Mouse (Mus musculus) brain, adult 2 months (tissue): ENCODE data around the gene Sirt7.

Experiments used
- DNase-seq: peaks from one replicate; pipeline ENCODE4 v3.0.0; 2011; ENCODE audit warnings: low read depth, low spot score

The Sirt7 gene

DNA sequence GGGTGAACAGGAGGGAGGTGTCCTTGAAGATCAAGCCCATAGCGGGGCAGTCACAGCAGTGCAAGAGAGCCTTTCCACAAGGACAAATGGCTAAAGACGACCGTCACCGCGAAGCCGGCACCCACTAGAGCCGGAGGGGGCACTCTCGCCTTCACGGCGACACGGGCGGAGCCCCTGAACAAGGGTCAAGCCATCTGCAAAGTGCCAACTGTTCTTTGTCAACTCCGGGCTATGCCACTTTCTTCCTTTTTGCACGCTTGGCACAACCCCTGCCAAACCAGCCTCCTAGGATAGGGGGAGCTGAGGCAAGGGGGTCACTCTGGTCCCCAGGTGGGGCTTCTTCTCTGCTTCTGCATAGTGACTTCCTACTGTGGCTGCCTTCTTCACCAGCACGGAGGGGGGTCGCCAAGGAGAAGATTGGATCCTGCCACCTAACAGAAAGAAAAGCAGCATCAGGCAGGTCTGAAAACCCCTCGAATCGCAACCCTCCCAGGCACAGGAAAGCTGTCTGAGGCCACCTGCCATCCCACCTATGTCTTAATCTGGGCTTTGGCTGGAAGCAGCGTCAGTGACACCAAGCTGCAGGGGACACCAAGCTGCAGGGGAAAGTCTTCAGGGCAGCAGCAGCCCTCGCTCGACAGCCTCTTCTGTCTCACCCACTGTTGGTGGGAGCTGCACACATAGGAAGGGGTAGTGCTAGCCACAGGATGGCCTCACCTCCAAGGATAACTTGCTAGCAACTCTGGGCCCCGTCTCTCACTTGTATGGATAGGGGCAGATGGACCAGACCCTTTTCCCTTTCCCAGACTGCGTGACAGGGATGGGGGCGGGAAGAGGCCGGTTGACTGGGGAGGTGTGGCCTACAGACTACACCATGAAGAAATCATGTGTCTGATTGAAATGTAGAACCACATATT is 6.2 kb downstream of the Sirt7 start:
- no peak for DNase-seq

DNA sequence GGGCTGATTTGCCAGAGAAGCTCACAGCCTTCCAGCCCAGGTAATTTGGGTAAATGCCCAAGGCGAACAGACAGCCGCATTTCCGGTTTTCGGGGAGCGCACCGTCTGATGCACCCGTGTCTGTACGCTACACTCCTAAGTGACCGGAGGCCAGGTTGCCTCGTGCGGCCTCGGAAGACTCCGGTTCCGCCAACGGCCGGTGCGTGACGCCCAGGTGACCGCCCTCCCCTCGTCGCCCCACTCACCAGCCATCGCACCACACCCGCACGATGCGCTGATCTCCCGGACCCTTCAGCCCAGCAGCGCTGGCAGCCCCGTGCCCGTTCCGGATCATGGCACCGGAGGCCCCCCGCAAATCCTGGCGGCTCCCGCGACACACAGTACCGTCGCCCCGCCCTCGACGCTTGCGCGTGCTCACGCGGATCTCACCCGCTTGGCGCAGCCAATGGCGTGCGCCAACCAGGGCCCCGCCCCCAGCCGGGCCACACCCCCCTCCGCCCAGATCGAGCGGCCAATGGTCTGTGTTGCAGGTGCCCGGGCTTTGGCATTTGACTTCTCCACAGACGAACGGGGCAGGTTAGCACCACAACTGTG is 7.4 kb downstream of the Sirt7 start, which contains the start of gene Pcyt2:
Gene Pcyt2, minus strand, starts transcription at position 418 of the 594 bp plus-strand sequence.
- peak; percentile 96 for DNase-seq

DNA sequence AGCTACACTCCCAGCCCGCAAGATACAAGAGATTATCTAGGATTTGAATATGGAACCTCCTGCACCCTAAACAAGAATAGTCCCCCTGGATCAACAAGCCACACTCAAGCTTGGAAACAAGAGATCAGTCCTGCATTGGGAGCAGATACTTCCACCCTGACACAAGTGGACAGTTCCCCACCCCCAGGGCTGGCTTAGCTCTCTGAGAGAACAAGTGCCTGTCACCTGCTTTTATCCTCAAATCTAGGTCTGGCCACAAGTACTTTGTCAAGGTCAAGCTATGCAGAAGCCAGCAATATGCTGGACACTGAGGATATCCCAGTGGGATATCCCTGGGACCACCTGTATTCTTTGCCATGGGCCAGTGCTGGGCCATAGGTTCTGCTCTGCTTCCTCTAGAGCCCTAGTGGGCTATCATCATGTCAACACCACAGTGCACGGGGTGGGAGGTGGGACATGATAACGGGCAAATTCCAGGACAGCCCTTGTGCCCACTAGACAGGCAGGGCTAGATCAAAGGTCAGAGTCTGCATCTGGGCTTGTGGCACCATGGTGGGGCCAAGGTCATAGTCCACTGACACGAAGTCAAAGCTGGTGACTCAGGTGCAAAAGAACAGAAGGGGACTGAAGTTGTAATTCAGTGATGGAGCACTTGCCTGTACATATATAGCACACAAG is 8.3 kb downstream of the Sirt7 start:
- DNase-seq: no peak

DNA sequence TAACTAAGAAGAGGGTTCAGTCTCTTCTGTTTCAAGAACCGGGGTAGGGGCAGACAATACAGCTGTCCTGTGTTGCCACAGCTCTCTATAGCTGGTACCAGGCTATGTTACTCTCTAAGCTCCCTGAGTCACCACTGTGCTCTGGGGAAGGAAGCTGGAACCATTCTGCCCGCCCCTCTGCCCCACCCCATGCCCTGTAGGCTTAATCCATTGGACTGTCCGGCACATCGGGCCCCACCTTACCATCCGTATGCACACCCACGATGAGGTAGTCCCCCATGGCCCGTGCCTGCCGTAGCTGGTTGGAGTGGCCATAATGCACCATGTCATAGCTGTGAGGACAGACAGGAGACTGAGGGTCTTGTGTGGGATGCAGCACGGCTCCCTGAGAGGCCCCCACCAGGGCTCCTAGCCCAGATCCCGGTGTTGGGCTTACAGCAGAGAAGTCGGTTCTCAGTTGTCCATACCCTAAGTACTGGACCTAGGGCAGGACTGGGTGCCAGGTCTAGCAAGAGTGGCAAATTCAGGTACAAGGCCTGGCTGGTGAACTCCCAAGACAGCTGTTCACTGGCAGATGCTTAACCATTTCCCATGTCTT is 9.3 kb downstream of the Sirt7 start:
- no peak for DNase-seq

DNA sequence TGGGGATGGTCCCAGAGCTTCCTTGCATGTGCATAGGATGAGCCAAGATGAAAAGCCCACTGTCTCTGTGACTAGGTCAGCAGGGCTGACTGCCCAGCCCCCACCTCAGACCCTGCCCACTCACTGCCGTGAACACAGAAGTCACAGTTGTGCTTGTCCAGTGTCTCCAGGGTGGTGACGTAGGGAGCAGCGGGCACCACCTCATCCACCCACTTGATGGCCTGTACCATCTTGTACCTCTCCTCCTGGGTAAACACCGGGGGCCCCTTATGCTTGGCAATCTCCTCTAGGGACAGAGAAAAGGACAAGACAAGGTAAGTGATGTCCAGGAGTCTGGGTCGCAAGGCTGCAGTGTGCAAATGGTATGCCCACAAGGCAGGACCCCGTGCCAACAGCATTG is 9.9 kb downstream of the Sirt7 start:
- DNase-seq: no peak

DNA sequence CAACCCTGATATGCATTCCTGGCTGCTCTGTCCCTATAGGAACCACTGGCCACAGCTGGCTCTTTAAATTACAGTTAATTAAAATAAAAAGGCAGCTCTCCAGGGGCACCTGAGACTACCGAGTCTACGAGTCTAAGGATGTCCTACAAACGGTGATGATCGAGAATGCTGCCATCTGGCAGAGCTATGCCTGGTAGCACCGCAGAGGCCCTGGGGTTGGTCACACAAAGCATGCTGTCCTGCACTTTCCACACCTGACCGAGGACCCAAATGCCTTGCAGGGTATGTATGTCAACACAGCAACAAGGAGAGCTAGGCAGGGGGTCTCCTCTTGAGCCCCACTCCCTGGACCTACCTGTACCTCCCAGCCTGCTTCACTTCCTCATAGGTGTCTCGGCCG is 11.1 kb downstream of the Sirt7 start:
- DNase-seq: no peak

DNA sequence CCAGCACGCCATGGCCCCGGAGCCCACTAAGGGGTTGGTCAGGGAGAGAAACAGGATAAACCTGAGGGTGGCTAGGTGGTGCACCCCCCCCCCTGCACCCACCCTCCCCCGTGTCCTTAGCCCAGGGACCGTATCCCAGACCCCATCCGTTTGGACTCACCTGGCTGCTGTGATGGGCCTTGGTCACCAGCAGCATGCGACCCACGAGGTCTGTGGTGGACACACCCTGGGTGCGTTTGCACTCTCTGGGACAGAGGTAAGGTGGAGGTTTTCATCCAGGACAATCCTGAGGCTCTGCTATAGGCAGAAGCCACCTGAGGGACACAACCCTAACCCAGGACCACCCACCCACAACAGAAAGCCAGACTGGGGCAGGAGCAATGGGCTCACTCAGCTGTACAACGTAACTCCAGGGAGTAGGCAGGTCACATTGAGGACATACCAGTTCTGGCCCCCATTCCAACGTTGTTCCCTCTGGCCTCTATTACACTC is 11.5 kb downstream of the Sirt7 start:
- DNase-seq: no peak

DNA sequence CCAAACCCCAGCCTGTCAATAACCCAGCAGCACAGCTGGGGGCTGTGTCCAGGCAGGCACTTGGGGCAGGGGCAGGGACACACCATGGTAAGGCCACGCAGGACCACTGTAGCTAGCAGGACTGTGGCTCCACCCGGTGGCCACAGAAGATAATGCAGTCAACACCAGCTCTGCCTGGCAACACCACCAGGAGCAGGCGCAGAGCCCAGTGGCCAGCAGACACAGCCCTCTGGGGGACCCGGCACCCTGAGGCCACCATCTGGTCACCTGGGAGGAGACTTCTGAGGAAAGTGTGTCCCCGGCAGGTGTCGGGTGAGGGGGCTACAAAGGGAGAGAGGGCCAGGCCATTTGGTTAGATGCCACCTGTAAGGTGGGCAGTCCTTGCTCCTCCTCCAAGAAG is 12.3 kb downstream of the Sirt7 start:
- DNase-seq: peak; percentile 90

DNA sequence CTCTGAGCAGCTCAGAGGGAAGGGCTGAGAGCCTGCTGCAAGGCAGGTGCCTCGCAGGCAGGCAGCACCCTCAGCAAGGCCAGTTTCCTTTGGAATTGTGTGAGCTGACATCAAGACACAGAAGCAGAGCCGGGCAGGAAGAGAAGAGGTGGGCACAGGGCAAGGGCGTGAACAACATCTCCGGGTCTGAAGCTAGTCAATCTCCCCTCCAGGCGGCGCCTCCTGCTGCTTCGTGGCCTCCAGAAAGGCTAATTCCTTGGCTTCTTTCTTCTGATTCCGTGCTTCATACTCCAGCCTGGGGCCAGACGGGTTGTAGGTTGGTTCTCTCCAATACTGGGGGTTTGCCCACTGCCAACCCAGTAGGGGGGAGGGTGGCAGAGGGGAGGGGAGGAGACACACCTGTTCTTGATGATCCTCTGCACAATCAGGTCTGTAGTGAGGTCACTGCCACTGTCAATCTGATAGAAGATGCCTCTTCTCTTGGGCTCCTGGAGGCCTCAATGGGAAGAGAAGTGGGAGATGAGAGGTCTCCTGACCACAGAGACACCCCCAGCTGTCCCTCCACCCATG is 14.5 kb downstream of the Sirt7 start:
- no peak for DNase-seq

DNA sequence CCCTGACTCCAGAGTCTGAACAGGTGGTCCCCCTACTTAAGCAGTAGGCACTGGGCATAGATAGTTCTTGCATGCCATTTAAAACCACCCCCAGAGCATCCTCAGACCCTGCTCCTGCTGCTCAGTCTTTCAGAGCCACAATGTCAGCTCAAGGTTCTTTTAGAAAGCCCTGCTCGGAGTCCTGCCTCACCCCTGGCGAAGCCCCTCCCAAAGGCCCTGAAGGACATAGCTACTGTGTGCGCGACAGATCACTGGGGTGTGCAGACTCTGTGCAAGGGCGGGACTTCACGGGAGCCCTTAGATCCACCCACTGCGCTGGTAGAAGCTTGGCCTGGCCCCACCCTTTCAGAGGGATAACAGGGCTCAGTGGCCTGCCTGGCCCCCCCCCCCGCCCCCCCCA is 15.8 kb downstream of the Sirt7 start:
- DNase-seq: no peak

DNA sequence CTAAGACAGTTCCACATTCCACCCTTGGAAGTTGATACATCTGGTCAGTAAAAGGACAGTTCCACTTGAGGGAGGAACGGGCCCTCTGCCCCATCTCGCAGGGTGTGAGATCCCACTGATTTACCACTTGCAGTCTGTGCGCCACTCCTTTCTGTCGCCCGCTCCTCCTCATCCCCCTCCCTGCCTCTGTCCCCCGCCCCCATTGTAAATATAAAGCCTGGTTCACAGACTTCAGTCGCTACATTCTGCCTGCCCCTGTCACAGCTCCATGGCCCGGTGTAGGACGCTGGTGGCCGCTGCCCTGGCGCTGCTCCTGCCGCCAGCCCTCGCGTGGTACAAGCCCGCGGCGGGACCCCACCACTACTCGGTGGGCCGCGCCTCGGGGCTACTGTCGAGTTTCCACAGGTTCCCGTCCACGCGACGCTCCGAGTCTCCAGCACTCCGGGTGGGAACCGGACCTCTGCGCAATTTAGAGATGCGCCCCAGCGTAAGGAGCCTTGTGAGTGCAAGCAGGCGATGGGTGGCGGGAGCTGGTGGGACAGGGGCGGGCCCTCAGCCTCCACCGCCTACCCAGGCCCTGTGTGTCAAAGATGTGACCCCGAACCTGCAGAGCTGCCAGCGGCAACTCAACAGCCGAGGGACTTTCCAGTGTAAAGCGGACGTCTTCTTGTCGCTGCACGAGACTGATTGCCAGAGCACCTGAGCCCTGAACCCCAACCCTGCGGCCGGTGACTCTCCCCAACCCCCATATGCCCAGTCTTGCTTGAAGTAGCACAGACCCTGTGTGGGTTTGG is 16.6 kb downstream of the Sirt7 start, which contains the start of gene Npb:
Gene Npb, plus strand, starts transcription at position 237 of the 794 bp plus-strand sequence.
- no peak for DNase-seq

DNA sequence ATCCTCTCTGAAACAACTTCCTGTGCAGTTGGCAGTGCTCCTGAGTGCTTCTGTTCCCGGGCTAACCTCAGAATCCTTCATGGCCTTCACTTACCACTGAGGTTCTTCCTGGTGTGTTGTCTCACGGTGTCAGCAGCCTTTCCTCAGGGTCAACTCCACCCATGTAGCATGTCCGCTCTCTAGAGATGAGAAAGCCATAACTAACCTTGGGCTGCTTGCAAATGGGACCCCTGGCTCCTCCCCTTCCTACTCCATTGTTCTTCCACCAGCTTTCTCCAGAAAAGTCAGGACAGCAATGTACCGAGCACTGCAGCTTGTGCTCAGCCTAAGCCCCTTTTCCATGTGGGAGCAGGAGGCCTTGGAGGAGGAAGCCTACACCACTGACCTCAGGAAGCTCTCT is 18.3 kb downstream of the Sirt7 start:
- DNase-seq: no peak

DNA sequence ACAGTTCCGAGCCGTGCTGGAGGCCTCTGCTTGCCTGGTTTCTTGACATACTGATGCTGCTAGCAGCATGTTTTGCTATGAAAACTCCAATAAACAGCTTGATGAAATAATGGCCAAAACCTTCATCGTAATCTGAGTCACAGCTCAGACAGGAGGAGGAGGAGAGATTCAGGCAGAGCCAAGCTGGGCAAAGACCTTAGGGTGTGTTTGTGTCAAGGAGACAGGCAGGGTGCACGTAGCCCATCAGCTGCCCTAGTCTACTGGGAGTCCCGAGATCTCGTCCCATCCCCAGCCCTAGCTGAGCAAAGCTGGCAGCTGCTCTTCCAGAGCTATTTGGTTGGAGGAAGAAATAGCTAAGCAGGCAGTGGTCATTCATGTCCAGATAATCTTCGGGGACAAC is 19.4 kb downstream of the Sirt7 start:
- DNase-seq: no peak

DNA sequence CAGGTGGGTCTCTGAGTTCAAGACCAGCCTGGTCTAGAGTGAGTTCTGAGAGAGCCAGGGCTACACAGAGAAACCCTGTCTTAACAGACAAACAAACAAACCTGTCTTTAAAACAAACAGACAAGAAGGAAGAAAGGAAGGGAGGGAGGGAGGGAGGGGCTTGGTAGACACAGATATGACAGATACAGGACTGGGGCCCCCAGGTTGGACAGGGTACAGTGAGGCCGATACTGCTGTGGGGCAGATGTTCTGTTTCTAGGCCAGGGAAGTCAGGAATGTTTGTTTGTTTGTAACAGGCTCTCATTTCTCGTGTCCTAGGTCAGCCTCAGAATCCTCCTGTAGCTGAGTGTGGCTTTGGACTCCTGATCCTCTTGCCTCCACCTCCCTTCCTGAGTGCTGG is 21.5 kb downstream of the Sirt7 start:
- DNase-seq: no peak

DNA sequence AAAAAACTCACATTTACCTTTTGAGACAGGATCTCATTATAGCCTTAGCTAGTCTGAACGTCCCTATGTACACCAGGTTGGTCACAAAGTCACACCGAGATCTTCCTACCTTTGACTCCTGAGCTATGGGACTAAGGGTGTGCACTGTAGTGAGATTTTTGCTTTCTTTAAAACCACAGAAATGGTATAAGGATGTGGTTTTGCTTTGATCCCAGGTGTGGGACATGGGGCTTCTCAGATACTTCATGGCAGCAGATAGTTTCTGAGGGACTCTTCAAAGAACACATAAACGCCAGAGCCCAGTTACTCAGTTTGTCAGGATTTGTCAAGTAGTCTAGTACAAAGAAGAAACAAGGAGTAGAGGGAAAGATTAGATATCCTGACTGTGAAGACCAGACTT is 24.3 kb downstream of the Sirt7 start:
- DNase-seq: no peak

DNA sequence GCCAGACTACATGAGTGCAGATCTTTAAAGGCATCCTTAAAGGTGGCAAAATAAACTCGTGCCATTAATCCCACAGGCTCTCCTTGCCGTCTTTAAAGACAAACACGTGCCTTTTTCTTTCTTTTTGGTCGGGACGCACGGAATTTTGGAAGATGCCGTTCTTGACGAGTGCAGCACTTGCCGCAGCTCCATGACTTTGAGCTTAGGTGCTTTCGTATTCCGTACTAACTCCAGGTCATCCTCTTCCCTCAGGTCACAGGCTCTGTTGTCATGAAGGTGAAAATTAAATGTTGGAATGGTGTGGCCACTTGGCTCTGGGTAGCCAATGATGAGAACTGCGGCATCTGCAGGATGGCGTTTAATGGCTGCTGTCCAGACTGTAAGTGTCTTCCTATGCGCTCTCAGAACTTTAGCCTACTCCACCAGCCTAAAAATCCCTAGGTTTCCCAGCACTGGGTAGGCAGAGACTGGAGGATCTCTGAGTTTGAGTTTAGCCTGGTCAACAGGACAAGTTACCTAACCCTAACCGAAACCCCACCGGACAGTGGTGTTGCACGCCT is 26.0 kb downstream of the Sirt7 start:
- DNase-seq: no peak

DNA sequence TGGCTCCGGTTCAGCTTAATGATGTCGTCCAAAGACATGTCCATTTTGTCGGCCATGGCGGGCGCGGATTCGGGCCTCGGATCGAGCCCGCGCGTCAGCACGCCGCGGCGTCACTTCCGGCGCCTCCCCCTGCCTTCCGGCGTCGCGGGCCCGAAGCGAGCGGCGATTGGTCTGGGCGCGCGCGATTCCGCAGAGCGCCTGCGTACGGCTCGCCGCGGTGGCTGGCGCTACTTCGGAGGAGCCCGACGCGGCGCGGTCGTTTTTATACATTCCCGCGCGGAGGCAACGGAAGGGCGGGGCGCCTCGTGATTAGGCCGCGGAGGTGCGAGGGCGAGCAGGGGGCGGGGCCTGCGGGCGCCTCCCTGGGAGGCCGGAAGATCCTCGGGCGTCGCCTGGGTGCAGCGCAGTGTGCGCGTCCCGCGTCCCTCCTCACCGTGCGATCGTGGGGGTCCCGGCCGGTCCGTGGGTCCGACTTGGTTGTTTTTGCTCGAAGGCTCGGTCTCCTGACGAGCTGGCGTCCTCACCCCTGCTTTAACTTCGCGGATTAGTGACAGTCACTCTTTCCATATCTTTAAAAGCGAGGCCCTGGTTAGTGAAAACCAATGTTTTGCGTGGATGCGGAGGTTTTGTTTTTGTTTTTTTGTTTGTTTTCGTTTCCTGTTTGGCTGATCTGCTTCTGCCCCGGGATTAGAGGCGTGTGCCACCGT is 26.6 kb downstream of the Sirt7 start, which contains the start of the genes Alyref and Anapc11:
Gene Alyref, minus strand, starts transcription at position 83 of the 707 bp plus-strand sequence.
Gene Anapc11, plus strand, starts transcription at position 139 of the 707 bp plus-strand sequence.
- peak; percentile 98 for DNase-seq

DNA sequence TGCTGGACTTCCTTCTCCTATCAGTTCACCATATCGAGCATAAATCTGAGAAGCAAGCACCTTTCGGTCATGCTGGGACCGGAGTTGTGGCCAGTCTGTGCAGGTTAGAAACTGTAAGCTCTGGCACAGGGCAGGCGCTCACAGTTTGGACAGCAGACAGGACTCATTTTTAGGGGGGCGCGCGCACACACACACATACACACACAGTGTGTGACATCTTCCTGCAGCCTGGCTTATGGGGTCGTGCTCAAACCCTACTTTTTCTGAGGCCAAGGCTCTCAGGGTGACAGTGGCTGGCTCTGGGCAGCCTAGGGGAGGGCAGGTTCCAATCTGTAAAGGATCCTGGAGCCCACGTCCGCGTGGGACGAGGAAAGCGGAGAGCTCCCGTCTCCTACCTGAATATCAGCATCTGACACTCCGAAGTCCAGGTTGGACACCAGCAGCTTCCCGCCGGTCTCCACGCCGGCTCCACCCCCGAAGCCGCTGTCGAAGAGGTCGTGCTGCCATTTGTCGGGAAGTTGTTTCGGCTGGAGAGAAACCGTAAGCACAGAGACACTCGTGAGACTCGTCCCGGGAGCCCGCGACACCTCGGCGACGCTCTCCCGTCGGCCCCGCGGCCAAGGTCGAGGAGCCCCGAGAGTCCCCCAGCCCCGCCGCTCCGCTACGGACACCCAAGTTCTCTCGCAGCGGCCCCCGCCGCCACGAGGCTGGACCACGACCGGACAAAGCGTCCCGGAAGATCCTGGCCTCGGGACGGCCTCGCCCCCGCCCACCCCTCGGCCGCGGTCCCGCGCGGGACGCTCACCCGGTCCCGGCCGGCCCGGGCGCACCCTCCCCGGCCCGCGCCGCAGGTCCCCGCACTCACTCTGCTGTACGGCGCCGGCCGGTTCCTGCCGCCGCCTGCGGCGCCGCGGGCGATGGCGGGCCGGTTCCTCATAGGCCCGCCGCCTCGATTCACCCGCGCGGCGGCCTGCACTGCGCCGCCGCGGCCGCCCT is 27.5 kb downstream of the Sirt7 start:
- DNase-seq: no peak
